Mouse (Mus musculus): ENCODE data around the gene Bms1. TPM values are rescaled to one million over a fixed set of nuclear protein-coding genes. Genes with fewer than 3 reads are reported as not detected.
A peak's percentile ranks its signal among the peaks of the same experiment; 100 is the strongest.

Bms1 gene
- polyA plus RNA-seq, 1 experiment from 2014 or later: 49.8 TPM

GRCm38 (mm10) chr6:118385962-118386361, 33.3 kb downstream of the Bms1 start:
- Histone ChIP-seq H3K27ac (no peak overlapping the region), H3K36me3 (peaks cover 64% of the 10 kb centered on the region), H3K9ac (no peak overlapping the region), H3K4me3 (no peak overlapping the region), H3K4me1 (no peaks in the 10 kb centered on the region), H3K9me3 (no peaks in the 10 kb centered on the region), H3K4me2 (replicated peaks) (no peak overlapping the region), H3K27me3 (no peaks in the 10 kb centered on the region)
- WGBS: 92% methylated on average over 3 of the region's 3 CpGs
- no peak for ATAC-seq (ENCODE audit: insufficient number of reproducible peaks, insufficient read depth, low FRiP score, low TSS enrichment)

- 88% methylated on average over 4 of the region's 4 CpGs for WGBS
- Histone ChIP-seq H3K9me3 (no peaks in the 10 kb centered on the region), H3K36me3 (peaks cover 37% of the 10 kb centered on the region), H3K4me1 (peaks cover 7% of the 10 kb centered on the region), H3K9ac (no peak overlapping the region), H3K4me3 (no peak overlapping the region), H3K4me2 (replicated peaks) (no peak overlapping the region), H3K27me3 (peaks cover 3% of the 10 kb centered on the region; the same call in 1 of the 2 replicates), H3K27ac (no peak overlapping the region)
- no peak for ATAC-seq (ENCODE audit: insufficient number of reproducible peaks, insufficient read depth, low FRiP score, low TSS enrichment)
Observed at GRCm38 (mm10) chr6:118381234-118381633, 38.0 kb downstream of the Bms1 start.

DNA sequence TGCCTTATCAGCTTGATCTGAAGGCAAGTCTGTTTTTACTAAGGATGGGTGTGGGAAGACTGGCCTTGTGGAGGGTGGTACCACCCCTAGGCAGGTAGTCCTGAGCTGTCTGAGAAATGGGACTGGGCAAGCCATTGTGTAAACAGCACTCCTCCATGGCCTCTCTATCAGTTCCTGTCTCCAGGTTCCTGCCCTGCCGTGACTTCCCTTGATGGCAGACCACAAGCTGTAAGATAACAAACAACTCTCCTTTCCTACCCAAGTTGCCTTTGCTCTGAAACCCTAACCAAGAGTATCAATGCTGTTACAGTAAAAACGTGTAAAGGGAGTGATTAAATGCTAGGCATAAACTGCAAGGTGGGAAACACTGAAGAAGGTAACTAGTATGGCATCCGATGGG, 38.6 kb downstream of the Bms1 start:
- Histone ChIP-seq H3K4me1 (peaks cover 12% of the 10 kb centered on the region), H3K4me3 (no peak overlapping the region), H3K9ac (no peak overlapping the region), H3K27ac (no peak overlapping the region), H3K27me3 (peaks cover 3% of the 10 kb centered on the region; the same call in 1 of the 2 replicates), H3K36me3 (peaks cover 32% of the 10 kb centered on the region), H3K4me2 (replicated peaks) (no peak overlapping the region), H3K9me3 (no peaks in the 10 kb centered on the region)
- no peak for ATAC-seq (ENCODE audit: insufficient number of reproducible peaks, insufficient read depth, low FRiP score, low TSS enrichment)
- 66% methylated on average over 3 of the region's 3 CpGs for WGBS

DNA sequence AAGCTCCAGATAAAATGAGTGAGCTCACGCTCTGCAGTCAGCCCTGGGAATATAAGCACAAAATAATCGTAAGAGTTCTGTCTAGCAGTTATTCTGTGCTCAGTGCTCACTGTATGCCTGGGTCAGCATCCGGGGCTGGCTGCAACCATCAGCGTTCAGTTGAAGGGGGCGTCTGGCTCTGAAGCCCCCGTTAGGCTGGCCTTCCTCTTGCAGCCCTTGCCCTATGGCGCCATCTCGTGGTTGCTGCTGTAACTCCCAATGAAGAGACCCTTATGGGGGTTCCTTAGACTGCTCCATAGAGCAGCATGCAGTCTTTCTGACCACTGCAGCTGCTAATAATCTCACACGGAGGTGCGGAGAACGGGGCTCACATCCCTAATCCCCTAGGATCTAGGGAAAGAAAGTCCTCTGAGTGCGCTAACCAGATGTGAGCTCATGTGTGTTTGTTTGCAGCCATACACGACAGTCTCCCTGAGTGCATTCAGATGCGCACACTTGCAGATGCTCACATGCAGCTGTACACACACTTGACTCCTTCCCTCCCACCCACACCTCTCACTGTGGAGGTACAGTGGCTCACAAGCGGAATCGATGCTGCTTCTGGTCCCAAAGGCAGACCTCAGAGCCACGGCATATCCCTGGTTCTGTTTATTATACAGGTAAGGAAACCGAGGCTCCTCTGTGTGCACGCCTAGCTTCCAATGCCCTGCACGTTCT, 39.7 kb downstream of the Bms1 start:
- no peak overlapping the region for H3K9ac ChIP-seq
- WGBS: 33% methylated on average over 20 of the region's 20 CpGs
- ATAC-seq (ENCODE audit: insufficient number of reproducible peaks, insufficient read depth, low FRiP score, low TSS enrichment): peak; percentile 31; the same call in 1 of the 2 replicates
- peaks cover 24% of the 10 kb centered on the region for H3K36me3 ChIP-seq
- no peaks in the 10 kb centered on the region for H3K9me3 ChIP-seq
- no peak overlapping the region for H3K27ac ChIP-seq
- peaks cover 9% of the 10 kb centered on the region; the same call in 1 of the 2 replicates for H3K27me3 ChIP-seq
- H3K4me3 ChIP-seq: no peak overlapping the region
- no peak overlapping the region; the same call in 1 of the 2 replicates for H3K4me2 ChIP-seq (replicated peaks)
- H3K4me1 ChIP-seq: peaks cover 12% of the 10 kb centered on the region

GRCm38 (mm10) chr6:118377611-118378010, 41.7 kb downstream of the Bms1 start:
- H3K4me1 ChIP-seq: peaks cover 12% of the 10 kb centered on the region

GRCm38 (mm10) chr6:118376023-118376422, 43.3 kb downstream of the Bms1 start:
- Histone ChIP-seq H3K4me2 (replicated peaks) (no peak overlapping the region), H3K9me3 (no peaks in the 10 kb centered on the region), H3K27me3 (peaks cover 17% of the 10 kb centered on the region; the same call in 1 of the 2 replicates), H3K27ac (no peak overlapping the region), H3K36me3 (no peaks in the 10 kb centered on the region), H3K4me1 (peaks cover 12% of the 10 kb centered on the region), H3K9ac (no peak overlapping the region), H3K4me3 (no peak overlapping the region)
- 11% methylated on average over 10 of the region's 10 CpGs for WGBS
- ATAC-seq (ENCODE audit: insufficient number of reproducible peaks, insufficient read depth, low FRiP score, low TSS enrichment): no peak

More at GRCm38 (mm10) chr6:118377611-118378010, 41.7 kb downstream of the Bms1 start:
- Histone ChIP-seq H3K27me3 (peaks cover 17% of the 10 kb centered on the region; the same call in 1 of the 2 replicates), H3K4me2 (replicated peaks) (no peak overlapping the region), H3K9me3 (no peaks in the 10 kb centered on the region), H3K4me3 (no peak overlapping the region), H3K9ac (no peak overlapping the region), H3K36me3 (peaks cover 7% of the 10 kb centered on the region; the same call in 1 of the 2 replicates), H3K27ac (no peak overlapping the region)
- WGBS: 60% methylated on average over 8 of the region's 10 CpGs
- ATAC-seq (ENCODE audit: insufficient number of reproducible peaks, insufficient read depth, low FRiP score, low TSS enrichment): no peak

GRCm38 (mm10) chr6:118375457-118375856, 43.8 kb downstream of the Bms1 start:
- Histone ChIP-seq H3K36me3 (no peaks in the 10 kb centered on the region), H3K27ac (no peak overlapping the region), H3K4me3 (no peak overlapping the region), H3K4me2 (replicated peaks) (no peak overlapping the region), H3K4me1 (peaks cover 12% of the 10 kb centered on the region), H3K27me3 (peaks cover 17% of the 10 kb centered on the region; the same call in 1 of the 2 replicates), H3K9ac (no peak overlapping the region), H3K9me3 (no peaks in the 10 kb centered on the region)
- no peak for ATAC-seq (ENCODE audit: insufficient number of reproducible peaks, insufficient read depth, low FRiP score, low TSS enrichment)
- 44% methylated on average over 3 of the region's 3 CpGs for WGBS

DNA sequence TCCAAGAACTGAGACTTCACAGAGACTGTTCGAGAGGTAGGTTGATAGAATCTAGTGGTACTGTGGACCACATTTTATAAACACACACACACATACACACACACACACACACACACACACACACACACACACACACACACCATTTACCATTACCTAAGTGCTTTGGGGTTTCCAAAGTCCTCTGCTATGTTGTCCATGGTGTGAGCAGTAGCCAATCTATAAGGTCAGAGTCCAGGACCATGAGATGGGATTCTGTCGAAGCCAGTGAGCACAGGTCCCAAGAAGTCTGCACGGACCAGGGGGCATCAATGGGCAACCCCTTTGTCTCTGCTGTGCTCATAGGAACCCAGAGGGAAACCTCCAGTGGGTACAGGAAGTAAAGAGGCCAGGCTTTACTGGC, 44.2 kb downstream of the Bms1 start:
- Histone ChIP-seq H3K27ac (no peak overlapping the region), H3K4me2 (replicated peaks) (no peak overlapping the region), H3K4me3 (no peak overlapping the region), H3K4me1 (peaks cover 12% of the 10 kb centered on the region), H3K36me3 (no peaks in the 10 kb centered on the region), H3K9me3 (no peaks in the 10 kb centered on the region), H3K27me3 (peaks cover 17% of the 10 kb centered on the region; the same call in 1 of the 2 replicates), H3K9ac (no peak overlapping the region)
- 83% methylated on average over 3 of the region's 3 CpGs for WGBS
- ATAC-seq (ENCODE audit: insufficient number of reproducible peaks, insufficient read depth, low FRiP score, low TSS enrichment): no peak

GRCm38 (mm10) chr6:118373294-118373693, 46.0 kb downstream of the Bms1 start:
- H3K4me2 ChIP-seq (replicated peaks): no peak overlapping the region
- peaks cover 17% of the 10 kb centered on the region; the same call in 1 of the 2 replicates for H3K27me3 ChIP-seq
- ATAC-seq (ENCODE audit: insufficient number of reproducible peaks, insufficient read depth, low FRiP score, low TSS enrichment): no peak
- WGBS: 36% methylated on average over 5 of the region's 5 CpGs
- H3K4me1 ChIP-seq: peaks cover 8% of the 10 kb centered on the region; the same call in 1 of the 2 replicates
- H3K4me3 ChIP-seq: no peak overlapping the region
- H3K27ac ChIP-seq: no peak overlapping the region
- no peaks in the 10 kb centered on the region for H3K9me3 ChIP-seq
- no peaks in the 10 kb centered on the region for H3K36me3 ChIP-seq
- no peak overlapping the region for H3K9ac ChIP-seq

- H3K27ac ChIP-seq: no peak overlapping the region
- peaks cover 8% of the 10 kb centered on the region; the same call in 1 of the 2 replicates for H3K4me1 ChIP-seq
- no peaks in the 10 kb centered on the region for H3K9me3 ChIP-seq
- H3K4me2 ChIP-seq (replicated peaks): no peak overlapping the region
- no peaks in the 10 kb centered on the region for H3K36me3 ChIP-seq
- H3K27me3 ChIP-seq: 0 out of 2 replicates have a peak, but pooled peaks cover 17% of the 10 kb centered on the region
- no peak overlapping the region for H3K9ac ChIP-seq
- ATAC-seq (ENCODE audit: insufficient number of reproducible peaks, insufficient read depth, low FRiP score, low TSS enrichment): no peak
- H3K4me3 ChIP-seq: no peak overlapping the region
- 74% methylated on average over 5 of the region's 5 CpGs for WGBS
Observed at GRCm38 (mm10) chr6:118372794-118373193, 46.5 kb downstream of the Bms1 start.

- Histone ChIP-seq H3K4me3 (no peak overlapping the region), H3K4me1 (no peaks in the 10 kb centered on the region), H3K4me2 (replicated peaks) (no peak overlapping the region), H3K27me3 (no peaks in the 10 kb centered on the region), H3K36me3 (no peaks in the 10 kb centered on the region), H3K9ac (no peak overlapping the region), H3K9me3 (no peaks in the 10 kb centered on the region), H3K27ac (no peak overlapping the region)
- no peak for ATAC-seq (ENCODE audit: insufficient number of reproducible peaks, insufficient read depth, low FRiP score, low TSS enrichment)
- 83% methylated on average over 7 of the region's 7 CpGs for WGBS
Observed at GRCm38 (mm10) chr6:118367502-118367901, 51.8 kb downstream of the Bms1 start.

DNA sequence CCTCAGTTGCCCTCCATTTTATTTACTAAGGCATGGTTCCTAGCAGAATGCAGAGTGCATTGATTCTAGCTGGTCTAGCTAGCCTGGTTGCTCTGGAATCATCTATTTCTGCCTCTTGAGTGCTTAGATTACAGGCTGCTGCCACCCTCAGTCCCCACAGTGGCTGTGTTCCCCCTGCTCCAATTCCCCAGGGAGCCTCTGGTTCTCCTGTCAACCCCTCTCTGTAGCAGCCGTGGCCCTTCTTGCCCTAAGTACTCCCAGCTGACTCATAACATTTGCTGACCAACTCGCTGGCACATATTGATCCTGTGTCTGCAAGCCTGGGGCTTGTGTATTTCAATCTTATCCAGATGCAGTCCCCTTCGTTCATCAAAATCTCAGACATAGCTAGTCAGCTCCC, 53.1 kb downstream of the Bms1 start:
- Histone ChIP-seq H3K36me3 (no peaks in the 10 kb centered on the region), H3K4me2 (replicated peaks) (no peak overlapping the region), H3K9me3 (no peaks in the 10 kb centered on the region), H3K27ac (no peak overlapping the region), H3K4me3 (no peak overlapping the region), H3K27me3 (no peaks in the 10 kb centered on the region), H3K4me1 (no peaks in the 10 kb centered on the region), H3K9ac (no peak overlapping the region)
- no peak for ATAC-seq (ENCODE audit: insufficient number of reproducible peaks, insufficient read depth, low FRiP score, low TSS enrichment)
- WGBS: 55% methylated on average over 3 of the region's 3 CpGs
